Mouse (Mus musculus): Measurements from ENCODE around the gene Wdr47.
"Not testable (repeated sequence)": the region's sequence is repeated elsewhere in the genome, so short reads cannot be mapped to it uniquely, and the experiment has no call there.

Wdr47 gene

GRCm38 (mm10) chr3:108590786-108591529 lies at the start of gene Wdr47:
Wdr47 (plus strand) TSS chr3:108591279.
- DNase-seq, result peak; percentile 90 to 96

GRCm38 (mm10) chr3:108542299-108542698 lies 48.8 kb upstream of the Wdr47 start:
- DNase-seq, result no peak

GRCm38 (mm10) chr3:108554111-108554561 lies 36.9 kb upstream of the Wdr47 start:
- peak in 1 of 2 experiments; percentile 25 for DNase-seq

- peak; percentile 93 to 95 for DNase-seq
Measured at GRCm38 (mm10) chr3:108554587-108555312, 36.3 kb upstream of the Wdr47 start.

GRCm38 (mm10) chr3:108557888-108558287 lies 33.2 kb upstream of the Wdr47 start:
- DNase-seq, result no peak

GRCm38 (mm10) chr3:108562133-108562730 lies 28.8 kb upstream of the Wdr47 start, which contains the start of gene Tmem167b:
Tmem167b (minus strand) TSS chr3:108562466.
- peak; percentile 97 to 98 for DNase-seq

GRCm38 (mm10) chr3:108562777-108563271 lies 28.3 kb upstream of the Wdr47 start:
- DNase-seq, result peak in 1 of 2 experiments; percentile 36

GRCm38 (mm10) chr3:108563309-108563708 lies 27.8 kb upstream of the Wdr47 start:
- DNase-seq, result peak; percentile 80 to 86

GRCm38 (mm10) chr3:108567990-108568877 lies 22.8 kb upstream of the Wdr47 start:
- DNase-seq, result no peak

- not testable (repeated sequence) for DNase-seq
Measured at GRCm38 (mm10) chr3:108569636-108570035, 21.4 kb upstream of the Wdr47 start.

GRCm38 (mm10) chr3:108570813-108571212 lies 20.3 kb upstream of the Wdr47 start:
- no peak for DNase-seq

GRCm38 (mm10) chr3:108571443-108572294 lies 19.4 kb upstream of the Wdr47 start, which contains the start of gene Taf13:
Taf13 (plus strand) TSS chr3:108571698.
- DNase-seq, result peak; percentile 96 to 97

- DNase-seq, result peak in 1 of 2 experiments; percentile 16
Measured at GRCm38 (mm10) chr3:108572309-108573010, 18.6 kb upstream of the Wdr47 start.

- no peak for DNase-seq
Measured at GRCm38 (mm10) chr3:108574018-108574417, 17.1 kb upstream of the Wdr47 start.

- DNase-seq, result no peak
Measured at GRCm38 (mm10) chr3:108584580-108584979, 6.5 kb upstream of the Wdr47 start.

- DNase-seq, result no peak
Measured at GRCm38 (mm10) chr3:108588446-108588845, 2.6 kb upstream of the Wdr47 start.

- no peak for DNase-seq
Measured at GRCm38 (mm10) chr3:108591530-108592522, 747 bp downstream of the Wdr47 start.

- no peak for DNase-seq
Measured at GRCm38 (mm10) chr3:108608906-108609305, 17.8 kb downstream of the Wdr47 start.

GRCm38 (mm10) chr3:108634761-108635160 lies 43.7 kb downstream of the Wdr47 start:
- peak; percentile 40 to 41 for DNase-seq

All from cerebellum, adult 18-20 months (tissue).